ENCODE assay signal across 34 mouse cellular contexts in the genomic region with DNA sequence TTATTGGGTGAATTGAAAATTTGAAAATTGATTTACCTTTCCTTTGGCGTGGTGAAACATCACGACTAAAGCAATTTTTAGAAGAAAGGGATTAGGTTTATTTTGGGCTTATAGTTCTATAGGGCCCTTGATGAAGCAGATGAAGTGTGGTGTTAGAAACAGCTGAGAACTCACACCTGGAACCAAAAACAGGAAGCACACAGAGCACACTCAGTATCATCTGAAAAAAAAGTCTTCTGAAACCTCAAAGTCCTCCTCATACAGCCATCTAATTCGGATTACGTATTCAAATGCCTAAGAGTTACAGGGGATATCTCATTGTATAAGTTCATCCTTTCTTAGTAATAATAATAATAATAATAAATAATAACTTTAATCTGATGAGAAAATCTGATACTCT. TPM values are rescaled to one million over a fixed set of nuclear protein-coding genes. Genes with fewer than 3 reads are reported as not detected.
"Had no signal": no experiment of that assay in that cellular context is flagged by ENCODE, and none has a peak within 500 bp of the region (broad histone marks: within the 10 kb centered on the region; RNA-seq: fewer than 3 reads in every experiment).

No protein-coding gene starts in this region.

- DNase-seq: left cerebral cortex, postnatal 4 days; liver; liver, embryonic 13.5 days; liver, postnatal 0 days; lung, adult 18-20 months; lung, adult 2 months; lung, embryonic 14.5 days; lung, postnatal 10 days; lung, postnatal 14 days; lung, postnatal 36 days; lung, postnatal 4 days; midbrain, embryonic 14.5 days had no signal

- H3K36me3 ChIP-seq: limb, embryonic 10.5 days; limb, embryonic 12.5 days; limb, embryonic 13.5 days; limb, embryonic 15.5 days; liver, embryonic 12.5 days; liver, embryonic 13.5 days; liver, embryonic 15.5 days; lung, embryonic 15.5 days; midbrain, embryonic 10.5 days; midbrain, embryonic 12.5 days; midbrain, embryonic 13.5 days; midbrain, embryonic 15.5 days had no signal

- H3K9me3 ChIP-seq: limb, embryonic 10.5 days; limb, embryonic 12.5 days; limb, embryonic 13.5 days; limb, embryonic 15.5 days; liver, embryonic 12.5 days; liver, embryonic 13.5 days; liver, embryonic 15.5 days; lung, embryonic 15.5 days; midbrain, embryonic 10.5 days; midbrain, embryonic 12.5 days; midbrain, embryonic 13.5 days; midbrain, embryonic 15.5 days had no signal

- H3K27ac ChIP-seq: limb, embryonic 10.5 days; limb, embryonic 12.5 days; limb, embryonic 13.5 days; limb, embryonic 15.5 days; liver, embryonic 12.5 days; liver, embryonic 13.5 days; liver, embryonic 14.5 days; liver, embryonic 15.5 days; lung, embryonic 15.5 days; macrophage; midbrain, embryonic 10.5 days; midbrain, embryonic 12.5 days; midbrain, embryonic 13.5 days; midbrain, embryonic 15.5 days had no signal

- H3K9ac ChIP-seq: limb, embryonic 12.5 days; limb, embryonic 13.5 days; limb, embryonic 15.5 days; liver, embryonic 12.5 days; liver, embryonic 13.5 days; liver, embryonic 14.5 days; liver, embryonic 15.5 days; liver, postnatal 0 days; lung, embryonic 14.5 days; lung, embryonic 15.5 days; midbrain, embryonic 12.5 days; midbrain, embryonic 13.5 days; midbrain, embryonic 15.5 days had no signal

- H3K4me1 ChIP-seq: limb, embryonic 10.5 days; limb, embryonic 12.5 days; limb, embryonic 13.5 days; limb, embryonic 15.5 days; liver, embryonic 12.5 days; liver, embryonic 13.5 days; liver, embryonic 15.5 days; lung, embryonic 15.5 days; megakaryocyte, embryonic 14.5 days; midbrain, embryonic 10.5 days; midbrain, embryonic 12.5 days; midbrain, embryonic 13.5 days; midbrain, embryonic 15.5 days had no signal

- H3K27me3 ChIP-seq: limb, embryonic 12.5 days; limb, embryonic 13.5 days; limb, embryonic 15.5 days; liver, embryonic 12.5 days; liver, embryonic 13.5 days; liver, embryonic 15.5 days; lung, embryonic 15.5 days; megakaryocyte, embryonic 14.5 days; midbrain, embryonic 12.5 days; midbrain, embryonic 13.5 days; midbrain, embryonic 15.5 days had no signal

- H3K4me3 ChIP-seq: limb, embryonic 10.5 days; limb, embryonic 12.5 days; limb, embryonic 13.5 days; limb, embryonic 15.5 days; liver, embryonic 12.5 days; liver, embryonic 13.5 days; liver, embryonic 15.5 days; lung, embryonic 15.5 days; megakaryocyte, embryonic 14.5 days; midbrain, embryonic 10.5 days; midbrain, embryonic 12.5 days; midbrain, embryonic 13.5 days; midbrain, embryonic 15.5 days; myocyte had no signal

- H3K4me2 ChIP-seq: limb, embryonic 12.5 days; limb, embryonic 13.5 days; limb, embryonic 15.5 days; liver, embryonic 11.5 days; liver, embryonic 12.5 days; liver, embryonic 13.5 days; liver, embryonic 15.5 days; lung, embryonic 14.5 days; lung, embryonic 15.5 days; midbrain, embryonic 11.5 days; midbrain, embryonic 12.5 days; midbrain, embryonic 13.5 days; midbrain, embryonic 15.5 days had no signal

RNA-seq across cellular contexts. Expression of gene Plppr5, which starts 24.1 kb away (rescaled TPM):
- total RNA-seq: megakaryocyte progenitor cell, adult 5-6 weeks; megakaryocyte, adult 5-6 weeks; megakaryocyte-erythroid progenitor cell, adult 5-6 weeks; monocyte, adult 5-6 weeks had no signal
- polyA plus RNA-seq: limb, embryonic 10.5 days; limb, embryonic 11.5 days; liver, postnatal 0 days; macrophage; midbrain, embryonic 10.5 days; myocyte had no signal
